Mouse (Mus musculus) midbrain, embryonic 14.5 days (tissue): ENCODE data around the gene Btrc. TPM values are rescaled to one million over a fixed set of nuclear protein-coding genes. Genes with fewer than 3 reads are reported as not detected.
"Not testable (repeated sequence)": the region's sequence is repeated elsewhere in the genome, so short reads cannot be mapped to it uniquely, and the experiment has no call there.

Experiments used
- ATAC-seq: fragments of 200-750 bp; cut with Nextera tagmentation; 2 replicates; pipeline ENCODE4 v1.8.0; 2017; ENCODE audit warnings: moderate number of reproducible peaks, moderate library complexity; ENCODE audit not compliant: low FRiP score, low TSS enrichment
- DNase-seq: peaks from one replicate; pipeline ENCODE4 v3.0.0-alpha.2; 2015
- H3K27ac ChIP-seq: fragments of 300-500 bp; sonication (generic); replicated peaks from 2 replicates; pipeline ENCODE4 v1.5.1; 2014; ENCODE audit warnings: mild to moderate bottlenecking, low read depth, low read length, moderate library complexity
- H3K27me3 ChIP-seq: fragments of 300-500 bp; sonication (generic); 2 replicates; pipeline ENCODE4 v1.6.1; 2014; ENCODE audit warnings: low read length, control low read depth, mixed read lengths; ENCODE audit not compliant: control insufficient read depth, insufficient read depth
- H3K36me3 ChIP-seq: fragments of 300-500 bp; sonication (generic); 2 replicates; pipeline ENCODE4 v1.6.1; 2014; ENCODE audit warnings: low read length, control low read depth; ENCODE audit not compliant: control insufficient read depth, insufficient read depth
- H3K4me1 ChIP-seq: fragments of 300-500 bp; sonication (generic); 2 replicates; pipeline ENCODE4 v1.6.1; 2014; ENCODE audit warnings: mild to moderate bottlenecking, antibody characterized with exemption, low read length, control low read depth; ENCODE audit not compliant: control insufficient read depth, insufficient read depth
- H3K4me2 ChIP-seq: fragments of 300-500 bp; sonication (generic); 2 replicates; pipeline ENCODE4 v1.6.1; 2014; ENCODE audit warnings: mild to moderate bottlenecking, low read length, moderate library complexity
- H3K4me3 ChIP-seq: fragments of 300-500 bp; sonication (generic); replicated peaks from 2 replicates; pipeline ENCODE4 v1.5.1; 2014; ENCODE audit warnings: low read depth, low read length
- H3K9ac ChIP-seq: fragments of 300-500 bp; sonication (generic); replicated peaks from 2 replicates; pipeline ENCODE4 v1.6.1; 2014; ENCODE audit warnings: mild to moderate bottlenecking, low read length, moderate library complexity
- H3K9me3 ChIP-seq: fragments of 300-500 bp; sonication (generic); 2 replicates; pipeline ENCODE4 v1.6.1; 2016; ENCODE audit warnings: low read length, control low read depth, mixed read lengths; ENCODE audit not compliant: control insufficient read depth
- WGBS: fragments of 180-500 bp; shearing (Covaris S2); extraction: QIAGEN DNeasy Blood & Tissue Kit; methylation state at CpG from one replicate; pipeline ENCODE4 v1.1.7; 2014; 5-methylcytosine and 5-hydroxymethylcytosine counted together
- polyA plus RNA-seq: library from polyadenylated mRNA; unstranded; fragments of >200 nt; fragmentation: Nextera tagmentation; extraction: Ambion mirVana; gene quantifications from 2 replicates; pipeline ENCODE4 v1.2.1, GENCODE M21; 2014

The Btrc gene
- polyA plus RNA-seq, 1 experiment from 2014 or later = 62.6 TPM

DNA sequence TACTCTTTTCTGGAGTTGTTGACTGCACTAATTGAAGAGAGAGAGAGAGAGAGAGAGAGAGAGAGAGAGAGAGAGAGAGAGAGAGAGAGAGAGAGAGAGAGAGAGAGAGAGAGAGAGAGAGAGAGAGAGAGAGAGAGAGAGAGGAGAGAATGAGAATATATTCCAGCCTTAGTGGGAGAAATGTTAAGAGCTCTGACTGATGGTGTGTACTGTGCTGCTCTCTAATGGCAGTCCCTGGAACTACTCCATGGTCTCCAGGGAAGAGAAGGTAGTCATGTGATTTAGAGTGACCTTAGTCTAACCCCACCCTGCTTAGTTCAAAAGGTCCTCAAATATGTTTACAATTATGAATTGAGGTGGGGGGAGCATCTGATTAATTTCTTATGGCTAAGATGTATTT is 72.5 kb downstream of the Btrc start:
- H3K9ac ChIP-seq, H3K9me3 ChIP-seq, ATAC-seq, H3K27ac ChIP-seq, H3K27me3 ChIP-seq, H3K4me2 ChIP-seq, H3K36me3 ChIP-seq, H3K4me3 ChIP-seq: not testable (repeated sequence)
- DNase-seq = peak; percentile 83
- H3K4me1 ChIP-seq = peaks cover 18% of the 10 kb centered on the region

DNA sequence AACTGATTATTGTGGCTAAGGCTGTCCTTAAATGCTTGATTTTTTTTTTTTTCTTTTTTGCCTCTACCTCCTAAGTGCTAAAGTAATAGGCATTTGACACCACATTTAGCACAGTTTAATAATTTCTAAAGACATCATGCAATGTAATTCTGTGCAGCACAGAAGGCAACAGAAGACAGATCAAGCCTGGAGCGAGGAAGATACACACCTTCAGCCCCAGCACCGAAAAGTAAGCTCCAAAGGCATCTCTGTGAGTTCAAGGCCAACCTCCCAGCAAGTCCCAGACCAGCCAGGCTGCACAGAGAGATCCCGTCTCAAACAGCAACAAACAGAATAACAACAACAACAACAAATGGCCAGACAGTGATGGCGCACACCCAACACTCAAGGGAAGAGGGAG is 73.6 kb downstream of the Btrc start:
- Histone ChIP-seq H3K27ac (no peak overlapping the region), H3K4me2 (no peak overlapping the region), H3K4me3 (no peak overlapping the region), H3K9me3 (no peaks in the 10 kb centered on the region), H3K4me1 (peaks cover 21% of the 10 kb centered on the region), H3K36me3 (no peaks in the 10 kb centered on the region), H3K9ac (no peak overlapping the region), H3K27me3 (no peaks in the 10 kb centered on the region)
- no peak for ATAC-seq
- no peak for DNase-seq
- WGBS = 91% methylated on average over 4 of the region's 4 CpGs

DNA sequence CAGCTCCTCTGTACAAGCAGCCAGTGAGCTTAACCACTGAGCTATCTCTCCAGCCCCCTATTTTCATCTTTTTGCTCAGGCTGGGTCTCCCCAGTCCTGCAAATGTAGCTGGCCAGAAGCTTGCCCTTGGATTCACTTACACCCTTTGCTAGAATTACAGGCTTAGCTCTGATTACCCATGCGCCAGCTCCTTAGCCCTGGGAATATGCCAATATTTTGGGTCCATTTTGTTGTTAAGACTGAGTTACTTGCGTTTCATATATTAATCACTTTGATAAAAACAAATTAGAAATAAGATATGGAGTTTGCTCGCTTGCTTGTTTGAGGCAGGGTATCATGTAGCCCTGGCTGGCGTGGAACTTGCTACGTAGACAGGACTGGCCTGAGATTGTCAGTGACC is 74.7 kb downstream of the Btrc start:
- ATAC-seq = no peak
- Histone ChIP-seq H3K4me3 (no peak overlapping the region), H3K4me2 (no peak overlapping the region), H3K27ac (no peak overlapping the region), H3K36me3 (no peaks in the 10 kb centered on the region), H3K9me3 (no peaks in the 10 kb centered on the region), H3K4me1 (peaks cover 18% of the 10 kb centered on the region), H3K9ac (no peak overlapping the region), H3K27me3 (no peaks in the 10 kb centered on the region)
- no peak for DNase-seq
- 96% methylated on average over 5 of the region's 5 CpGs for WGBS

GRCm38 (mm10) chr19:45438928-45439846 is 75.7 kb downstream of the Btrc start:
- DNase-seq (no peak), ATAC-seq (no peak)
- no peak overlapping the region for H3K4me2 ChIP-seq
- H3K27me3 ChIP-seq = no peaks in the 10 kb centered on the region
- no peaks in the 10 kb centered on the region for H3K36me3 ChIP-seq
- no peak overlapping the region for H3K4me3 ChIP-seq
- no peak overlapping the region for H3K27ac ChIP-seq
- no peaks in the 10 kb centered on the region for H3K9me3 ChIP-seq
- H3K4me1 ChIP-seq = peaks cover 18% of the 10 kb centered on the region
- 66% methylated on average over 6 of the region's 6 CpGs for WGBS
- no peak overlapping the region for H3K9ac ChIP-seq

GRCm38 (mm10) chr19:45440554-45441175 is 77.1 kb downstream of the Btrc start:
- H3K9me3 ChIP-seq = no peaks in the 10 kb centered on the region
- 32% methylated on average over 10 of the region's 10 CpGs for WGBS
- no peak overlapping the region; the same call in 1 of the 2 replicates for H3K4me2 ChIP-seq
- DNase-seq (no peak), ATAC-seq (no peak)
- no peaks in the 10 kb centered on the region for H3K27me3 ChIP-seq
- peak overlapping the region; percentile 9; the same call in 1 of the 2 replicates for H3K9ac ChIP-seq
- peak overlapping the region; percentile 52 for H3K27ac ChIP-seq
- H3K36me3 ChIP-seq = no peaks in the 10 kb centered on the region
- no peak overlapping the region for H3K4me3 ChIP-seq
- peaks cover 23% of the 10 kb centered on the region for H3K4me1 ChIP-seq

- Histone ChIP-seq H3K36me3 (no peaks in the 10 kb centered on the region), H3K9ac (no peak overlapping the region), H3K4me3 (no peak overlapping the region), H3K27me3 (no peaks in the 10 kb centered on the region), H3K27ac (0 out of 2 replicates have a peak overlapping the region, but pooled peaks have one; percentile 26), H3K4me1 (peaks cover 29% of the 10 kb centered on the region), H3K9me3 (no peaks in the 10 kb centered on the region), H3K4me2 (no peak overlapping the region)
- ATAC-seq (no peak), DNase-seq (no peak)
- 52% methylated on average over 7 of the region's 7 CpGs for WGBS
Observed at GRCm38 (mm10) chr19:45441717-45442116, 78.2 kb downstream of the Btrc start.

GRCm38 (mm10) chr19:45445253-45445933 is 81.9 kb downstream of the Btrc start:
- Histone ChIP-seq H3K36me3 (no peaks in the 10 kb centered on the region), H3K4me1 (peaks cover 35% of the 10 kb centered on the region), H3K4me2 (no peak overlapping the region), H3K27me3 (no peaks in the 10 kb centered on the region), H3K9me3 (no peaks in the 10 kb centered on the region), H3K27ac (no peak overlapping the region; the same call in 1 of the 2 replicates), H3K4me3 (no peak overlapping the region), H3K9ac (no peak overlapping the region)
- ATAC-seq = no peak
- DNase-seq = no peak
- WGBS = 59% methylated on average over 6 of the region's 6 CpGs

- peak overlapping the region; percentile 16; the same call in 1 of the 2 replicates for H3K4me2 ChIP-seq
- DNase-seq (peak; percentile 63), ATAC-seq (no peak)
- H3K9me3 ChIP-seq = no peaks in the 10 kb centered on the region
- H3K4me1 ChIP-seq = peaks cover 25% of the 10 kb centered on the region
- peak overlapping the region; percentile 30; the same call in 1 of the 2 replicates for H3K9ac ChIP-seq
- no peaks in the 10 kb centered on the region for H3K36me3 ChIP-seq
- H3K4me3 ChIP-seq = no peak overlapping the region
- WGBS = 27% methylated on average over 7 of the region's 7 CpGs
- peak overlapping the region; percentile 60 for H3K27ac ChIP-seq
- H3K27me3 ChIP-seq = no peaks in the 10 kb centered on the region
Observed at GRCm38 (mm10) chr19:45446631-45447030, 83.1 kb downstream of the Btrc start.
